Mouse (Mus musculus) thymus, postnatal 36 days (tissue): ENCODE measurements around the gene Trim34b.
"Not testable (repeated sequence)": the region's sequence is repeated elsewhere in the genome, so short reads cannot be mapped to it uniquely, and the experiment has no call there.

Source experiments
- DNase-seq, 2 experiments: peaks; one replicate each; pipeline ENCODE4 v3.0.0; 2022; ENCODE audit warnings: mixed read lengths in 2 of 2

The Trim34b gene

GRCm38 (mm10) chr7:104329171-104329570, at the start of gene Trim34b:
Gene Trim34b, plus strand, starts transcription at chr7:104329471.
- not testable (repeated sequence) for DNase-seq

- peak in 1 of 2 experiments; percentile 19 for DNase-seq
Measured at GRCm38 (mm10) chr7:104287576-104288443, 41.5 kb upstream of the Trim34b start, which contains the start of gene Trim5. Gene Trim5, minus strand, starts transcription at chr7:104288094.

GRCm38 (mm10) chr7:104290641-104291040, 38.6 kb upstream of the Trim34b start:
- no peak for DNase-seq

- DNase-seq, result no peak
Measured at GRCm38 (mm10) chr7:104291638-104292400, 37.5 kb upstream of the Trim34b start.

- DNase-seq, result peak; percentile 17 to 19
Measured at GRCm38 (mm10) chr7:104314796-104315353, 14.4 kb upstream of the Trim34b start.

- not testable (repeated sequence) for DNase-seq
Measured at GRCm38 (mm10) chr7:104315369-104316080, 13.7 kb upstream of the Trim34b start, which contains the start of gene Trim12a. Gene Trim12a, minus strand, starts transcription at chr7:104315466.

- no peak for DNase-seq
Measured at GRCm38 (mm10) chr7:104322028-104322427, 7.2 kb upstream of the Trim34b start.

GRCm38 (mm10) chr7:104335547-104335946, 6.3 kb downstream of the Trim34b start:
- not testable (repeated sequence) for DNase-seq

- not testable (repeated sequence) for DNase-seq
Measured at GRCm38 (mm10) chr7:104340744-104341143, 11.5 kb downstream of the Trim34b start.

GRCm38 (mm10) chr7:104348043-104348442, 18.8 kb downstream of the Trim34b start:
- DNase-seq, result not testable (repeated sequence)

- DNase-seq, result peak; percentile 67 to 79
Measured at GRCm38 (mm10) chr7:104352717-104353599, 23.7 kb downstream of the Trim34b start, which contains the start of gene Trim12c. Gene Trim12c, minus strand, starts transcription at chr7:104353362.

- DNase-seq, result no peak
Measured at GRCm38 (mm10) chr7:104353600-104353967, 24.3 kb downstream of the Trim34b start.

GRCm38 (mm10) chr7:104366339-104366738, 37.1 kb downstream of the Trim34b start:
- DNase-seq, result no peak

- DNase-seq, result peak in 1 of 2 experiments; percentile 6
Measured at GRCm38 (mm10) chr7:104369736-104370414, 40.6 kb downstream of the Trim34b start, which contains the start of gene Trim30b. Gene Trim30b, minus strand, starts transcription at chr7:104369884.
